Mouse (Mus musculus): ENCODE data around the gene Slc47a1. TPM values are rescaled to one million over a fixed set of nuclear protein-coding genes. Genes with fewer than 3 reads are reported as not detected.

Slc47a1 gene
- polyA plus RNA-seq, 1 experiment from 2014 or later: 3.8 TPM

- Histone ChIP-seq H3K4me2 (ENCODE audit: low read depth, low read length) (no peak overlapping the region), H3K27ac (ENCODE audit: low read length) (no peak overlapping the region), H3K27me3 (ENCODE audit: control insufficient read depth, insufficient read depth, low read length) (no peaks in the 10 kb centered on the region), H3K9ac (ENCODE audit: low read length) (no peak overlapping the region), H3K4me1 (ENCODE audit: control insufficient read depth, insufficient read depth, low read length) (peaks cover 5% of the 10 kb centered on the region; the same call in 1 of the 2 replicates), H3K36me3 (ENCODE audit: control insufficient read depth, insufficient read depth, low read length) (no peaks in the 10 kb centered on the region), H3K9me3 (replicated peaks; ENCODE audit: control insufficient read depth, low read length) (no peaks in the 10 kb centered on the region), H3K4me3 (replicated peaks; ENCODE audit: low read length) (no peak overlapping the region)
- WGBS: 87% methylated on average over 2 of the region's 2 CpGs
- ATAC-seq (ENCODE audit: insufficient read depth, low FRiP score): no peak
Observed at GRCm38 (mm10) chr11:61295556-61295955, 82.6 kb downstream of the Slc47a1 start.

GRCm38 (mm10) chr11:61294431-61294830 lies 83.7 kb downstream of the Slc47a1 start:
- no peak for ATAC-seq (ENCODE audit: insufficient read depth, low FRiP score)
- H3K27ac ChIP-seq (ENCODE audit: low read length): no peak overlapping the region
- WGBS: 45% methylated on average over 3 of the region's 3 CpGs

More at GRCm38 (mm10) chr11:61294431-61294830, 83.7 kb downstream of the Slc47a1 start:
- H3K27me3 ChIP-seq (ENCODE audit: control insufficient read depth, insufficient read depth, low read length): no peaks in the 10 kb centered on the region
- H3K4me1 ChIP-seq (ENCODE audit: control insufficient read depth, insufficient read depth, low read length): no peaks in the 10 kb centered on the region
- H3K4me2 ChIP-seq (ENCODE audit: low read depth, low read length): no peak overlapping the region
- no peaks in the 10 kb centered on the region for H3K9me3 ChIP-seq (replicated peaks; ENCODE audit: control insufficient read depth, low read length)
- H3K36me3 ChIP-seq (ENCODE audit: control insufficient read depth, insufficient read depth, low read length): no peaks in the 10 kb centered on the region
- no peak overlapping the region for H3K4me3 ChIP-seq (replicated peaks; ENCODE audit: low read length)
- no peak overlapping the region for H3K9ac ChIP-seq (ENCODE audit: low read length)

Other genes with a start within 250 kb of the Slc47a1 start
- 91.7 and 94.0 TPM in 2 replicates for gene Usp22, start 203.3 kb downstream of the Slc47a1 start, polyA plus RNA-seq (2015; fragmentation: Nextera tagmentation; extraction: Ambion mirVana)
- 0.17 and 0.32 TPM in 2 replicates for gene Aldh3a1, start 170.8 kb downstream of the Slc47a1 start, polyA plus RNA-seq (2015; fragmentation: Nextera tagmentation; extraction: Ambion mirVana)
- 52.2 and 54.9 TPM in 2 replicates for gene Aldh3a2, start 110.9 kb downstream of the Slc47a1 start, polyA plus RNA-seq (2015; fragmentation: Nextera tagmentation; extraction: Ambion mirVana)
- gene Slc47a2, start 35.5 kb downstream of the Slc47a1 start, polyA plus RNA-seq (2015; fragmentation: Nextera tagmentation; extraction: Ambion mirVana): 0.09 TPM in 1 of 2 replicates, not detected in the other
- gene Rnf112, start 75.8 kb upstream of the Slc47a1 start, polyA plus RNA-seq (2015; fragmentation: Nextera tagmentation; extraction: Ambion mirVana): 2.2 and 2.4 TPM in 2 replicates
- gene Mfap4, start 107.1 kb upstream of the Slc47a1 start, polyA plus RNA-seq (2015; fragmentation: Nextera tagmentation; extraction: Ambion mirVana): 402 and 454 TPM in 2 replicates
- gene Mapk7, start 116.1 kb upstream of the Slc47a1 start, polyA plus RNA-seq (2015; fragmentation: Nextera tagmentation; extraction: Ambion mirVana): 41.0 and 48.8 TPM in 2 replicates
- 21.9 and 24.3 TPM in 2 replicates for gene B9d1, start 126.8 kb upstream of the Slc47a1 start, polyA plus RNA-seq (2015; fragmentation: Nextera tagmentation; extraction: Ambion mirVana)
- gene Epn2, start 201.3 kb upstream of the Slc47a1 start, polyA plus RNA-seq (2015; fragmentation: Nextera tagmentation; extraction: Ambion mirVana): 20.7 and 20.9 TPM in 2 replicates